Mouse (Mus musculus) brain, embryonic 14.5 days (tissue): Measurements from ENCODE around the gene Eif3b.

Experiments used
- CTCF ChIP-seq: fragments of 200-500 bp; IDR thresholded peaks from 2 replicates; pipeline ENCODE4 v1.5.1; 2012; ENCODE audit warnings: inconsistent platforms, mild to moderate bottlenecking, moderate library complexity, borderline replicate concordance; ENCODE audit not compliant: insufficient read depth, insufficient read length; ENCODE audit errors: extremely low read depth
- POLR2A ChIP-seq: fragments of 200-500 bp; IDR thresholded peaks from 2 replicates; pipeline ENCODE4 v1.6.1; 2012; ENCODE audit warnings: mild to moderate bottlenecking, inconsistent platforms, borderline replicate concordance; ENCODE audit not compliant: poor library complexity, insufficient read depth, insufficient read length, severe bottlenecking; ENCODE audit errors: extremely low read depth

- TF ChIP-seq CTCF (no peak), POLR2A (no peak)
Observed at GRCm38 (mm10) chr5:140392701-140393100, 26.4 kb upstream of the Eif3b start.
